Mouse (Mus musculus) ES-Bruce4 (cell line): ENCODE data around the gene Cpvl. TPM values are rescaled to one million over a fixed set of nuclear protein-coding genes. Genes with fewer than 3 reads are reported as not detected.

ENCODE experiments used
- H3K27ac ChIP-seq: 2 replicates; pipeline ENCODE4 v1.5.1; 2012; ENCODE audit warnings: low read length, inconsistent platforms; ENCODE audit not compliant: insufficient read depth
- H3K27me3 ChIP-seq: 2 replicates; pipeline ENCODE4 v1.6.1; 2012; ENCODE audit warnings: mild to moderate bottlenecking, low read length, inconsistent platforms; ENCODE audit not compliant: control insufficient read depth, poor library complexity, insufficient read depth, severe bottlenecking
- H3K36me3 ChIP-seq: 2 replicates; pipeline ENCODE4 v1.6.1; 2012; ENCODE audit warnings: inconsistent platforms, mild to moderate bottlenecking, low read length, moderate library complexity; ENCODE audit not compliant: control insufficient read depth, poor library complexity, insufficient read depth, severe bottlenecking
- H3K4me1 ChIP-seq: one replicate; pipeline ENCODE4 v1.8.1; 2011; ENCODE audit warnings: low read length; ENCODE audit not compliant: control insufficient read depth, insufficient read depth
- H3K4me3 ChIP-seq: 2 replicates; pipeline ENCODE4 v1.5.1; 2011; ENCODE audit warnings: low read depth, mild to moderate bottlenecking, low read length
- H3K9ac ChIP-seq: 2 replicates; pipeline ENCODE4 v1.6.1; 2012; ENCODE audit warnings: low read depth, mild to moderate bottlenecking, inconsistent platforms; ENCODE audit not compliant: poor library complexity, severe bottlenecking
- H3K9me3 ChIP-seq: replicated peaks from 2 replicates; pipeline ENCODE4 v1.6.1; 2012; ENCODE audit warnings: mild to moderate bottlenecking, low read length, inconsistent platforms; ENCODE audit not compliant: control insufficient read depth, poor library complexity, insufficient read depth, severe bottlenecking
- CTCF ChIP-seq: IDR thresholded peaks from one replicate; pipeline ENCODE4 v1.8.1; 2011; ENCODE audit warnings: low read depth, low read length
- EP300 ChIP-seq: IDR thresholded peaks from 2 replicates; pipeline ENCODE4 v1.6.1; 2011; ENCODE audit warnings: low read depth, low read length; ENCODE audit not compliant: insufficient read depth
- POLR2A ChIP-seq: IDR thresholded peaks from one replicate; pipeline ENCODE4 v1.8.1; 2011; ENCODE audit warnings: low read length; ENCODE audit not compliant: insufficient read depth
- polyA plus RNA-seq: library from polyadenylated mRNA; stranded (reverse); fragments of >200 nt; gene quantifications from 2 replicates; pipeline ENCODE4 v1.2.4, GENCODE M21; 2011; ENCODE audit warnings: low read depth; ENCODE audit not compliant: missing spikeins, insufficient read depth, insufficient read length

The Cpvl gene
- polyA plus RNA-seq, 1 experiment, result not detected

GRCm38 (mm10) chr6:53925192-53925591 lies 53.3 kb downstream of the Cpvl start:
- no peaks in the 10 kb centered on the region for H3K27me3 ChIP-seq
- H3K36me3 ChIP-seq, result no peaks in the 10 kb centered on the region
- H3K4me1 ChIP-seq, result no peaks in the 10 kb centered on the region
- H3K9me3 ChIP-seq, result no peaks in the 10 kb centered on the region
- H3K9ac ChIP-seq, result no peak overlapping the region
- no peak overlapping the region for H3K4me3 ChIP-seq
- TF ChIP-seq CTCF (no peak), POLR2A (no peak), EP300 (0 out of 2 replicates have a peak, but pooled peaks have one; percentile 56)
- H3K27ac ChIP-seq, result no peak overlapping the region

- H3K9ac ChIP-seq, result no peak overlapping the region
- H3K27ac ChIP-seq, result no peak overlapping the region
- H3K27me3 ChIP-seq, result no peaks in the 10 kb centered on the region
- no peaks in the 10 kb centered on the region for H3K4me1 ChIP-seq
- no peak overlapping the region for H3K4me3 ChIP-seq
- no peaks in the 10 kb centered on the region for H3K36me3 ChIP-seq
- no peak for TF ChIP-seq CTCF
- no peak for TF ChIP-seq EP300
- no peak for TF ChIP-seq POLR2A
- H3K9me3 ChIP-seq, result no peaks in the 10 kb centered on the region
Observed at GRCm38 (mm10) chr6:53920041-53920440, 58.4 kb downstream of the Cpvl start.

- Histone ChIP-seq H3K27ac (no peak overlapping the region), H3K4me1 (no peaks in the 10 kb centered on the region), H3K4me3 (no peak overlapping the region), H3K36me3 (no peaks in the 10 kb centered on the region), H3K9ac (no peak overlapping the region), H3K9me3 (no peaks in the 10 kb centered on the region), H3K27me3 (no peaks in the 10 kb centered on the region)
- no peak for TF ChIP-seq EP300
Observed at GRCm38 (mm10) chr6:53917026-53917558, 61.4 kb downstream of the Cpvl start.

GRCm38 (mm10) chr6:53915347-53915746 lies 63.1 kb downstream of the Cpvl start:
- TF ChIP-seq POLR2A (no peak), CTCF (no peak), EP300 (no peak)

GRCm38 (mm10) chr6:53913151-53913550 lies 65.3 kb downstream of the Cpvl start:
- H3K36me3 ChIP-seq, result no peaks in the 10 kb centered on the region
- no peak overlapping the region for H3K9ac ChIP-seq

More at GRCm38 (mm10) chr6:53915347-53915746, 63.1 kb downstream of the Cpvl start:
- H3K4me1 ChIP-seq, result no peaks in the 10 kb centered on the region
- H3K4me3 ChIP-seq, result no peak overlapping the region
- H3K27ac ChIP-seq, result no peak overlapping the region
- H3K27me3 ChIP-seq, result no peaks in the 10 kb centered on the region
- H3K9ac ChIP-seq, result no peak overlapping the region
- no peaks in the 10 kb centered on the region for H3K36me3 ChIP-seq
- no peaks in the 10 kb centered on the region for H3K9me3 ChIP-seq

GRCm38 (mm10) chr6:53912112-53912782 lies 66.2 kb downstream of the Cpvl start:
- Histone ChIP-seq H3K9ac (no peak overlapping the region), H3K36me3 (no peaks in the 10 kb centered on the region), H3K27me3 (no peaks in the 10 kb centered on the region), H3K4me1 (no peaks in the 10 kb centered on the region), H3K4me3 (no peak overlapping the region), H3K9me3 (no peaks in the 10 kb centered on the region), H3K27ac (no peak overlapping the region)
- no peak for TF ChIP-seq EP300
- TF ChIP-seq CTCF, result no peak
- no peak for TF ChIP-seq POLR2A

More at GRCm38 (mm10) chr6:53913151-53913550, 65.3 kb downstream of the Cpvl start:
- Histone ChIP-seq H3K27me3 (no peaks in the 10 kb centered on the region), H3K9me3 (no peaks in the 10 kb centered on the region), H3K4me3 (no peak overlapping the region), H3K4me1 (no peaks in the 10 kb centered on the region), H3K27ac (no peak overlapping the region)
- no peak for TF ChIP-seq CTCF
- TF ChIP-seq POLR2A, result no peak
- no peak for TF ChIP-seq EP300
